Mouse (Mus musculus) adrenal gland, postnatal 25 days (tissue): Measurements from ENCODE around the gene Col4a3bp. TPM values are rescaled to one million over a fixed set of nuclear protein-coding genes. Genes with fewer than 3 reads are reported as not detected.

Source experiments
- DNase-seq: peaks from one replicate; pipeline ENCODE4 v3.0.0; 2021; ENCODE audit warnings: mixed read lengths
- total RNA-seq: library from RNA; stranded (reverse); gene quantifications from 2 replicates; pipeline ENCODE4 v1.2.3, GENCODE M21; 2021

Col4a3bp gene
- total RNA-seq, 1 experiment from 2014 or later, result 126 TPM

GRCm38 (mm10) chr13:96542901-96543891 is 778 bp downstream of the Col4a3bp start:
- peak; percentile 60 for DNase-seq

- no peak for DNase-seq
Measured at GRCm38 (mm10) chr13:96544506-96544905, 2.1 kb downstream of the Col4a3bp start.

- DNase-seq, result no peak
Measured at GRCm38 (mm10) chr13:96547250-96547649, 4.8 kb downstream of the Col4a3bp start.

GRCm38 (mm10) chr13:96547941-96548340 is 5.5 kb downstream of the Col4a3bp start:
- no peak for DNase-seq

GRCm38 (mm10) chr13:96555099-96555498 is 12.7 kb downstream of the Col4a3bp start:
- DNase-seq, result no peak

- DNase-seq, result no peak
Measured at GRCm38 (mm10) chr13:96567977-96568376, 25.6 kb downstream of the Col4a3bp start.

GRCm38 (mm10) chr13:96570313-96571015 is 28.0 kb downstream of the Col4a3bp start:
- no peak for DNase-seq

- DNase-seq, result no peak
Measured at GRCm38 (mm10) chr13:96571016-96571361, 28.6 kb downstream of the Col4a3bp start.

GRCm38 (mm10) chr13:96574170-96574569 is 31.8 kb downstream of the Col4a3bp start:
- DNase-seq, result no peak

- no peak for DNase-seq
Measured at GRCm38 (mm10) chr13:96579104-96579503, 36.7 kb downstream of the Col4a3bp start.

GRCm38 (mm10) chr13:96579979-96580378 is 37.6 kb downstream of the Col4a3bp start:
- DNase-seq, result no peak

GRCm38 (mm10) chr13:96584201-96584600 is 41.8 kb downstream of the Col4a3bp start:
- no peak for DNase-seq

GRCm38 (mm10) chr13:96586540-96586939 is 44.1 kb downstream of the Col4a3bp start:
- DNase-seq, result no peak

GRCm38 (mm10) chr13:96588642-96589041 is 46.2 kb downstream of the Col4a3bp start:
- no peak for DNase-seq

GRCm38 (mm10) chr13:96593621-96594020 is 51.2 kb downstream of the Col4a3bp start:
- no peak for DNase-seq

GRCm38 (mm10) chr13:96594070-96594469 is 51.7 kb downstream of the Col4a3bp start:
- DNase-seq, result no peak

- no peak for DNase-seq
Measured at GRCm38 (mm10) chr13:96599182-96599581, 56.8 kb downstream of the Col4a3bp start.

- DNase-seq, result no peak
Measured at GRCm38 (mm10) chr13:96604242-96604641, 61.8 kb downstream of the Col4a3bp start.

- no peak for DNase-seq
Measured at GRCm38 (mm10) chr13:96614615-96615014, 72.2 kb downstream of the Col4a3bp start.

GRCm38 (mm10) chr13:96620891-96621290 is 78.5 kb downstream of the Col4a3bp start:
- no peak for DNase-seq

- no peak for DNase-seq
Measured at GRCm38 (mm10) chr13:96630396-96630795, 88.0 kb downstream of the Col4a3bp start.

GRCm38 (mm10) chr13:96644168-96644567 is 101.8 kb downstream of the Col4a3bp start:
- no peak for DNase-seq

- DNase-seq, result no peak
Measured at GRCm38 (mm10) chr13:96645822-96646221, 103.4 kb downstream of the Col4a3bp start.
